ENCODE assay signal across 10 mouse cellular contexts in the genomic region with DNA sequence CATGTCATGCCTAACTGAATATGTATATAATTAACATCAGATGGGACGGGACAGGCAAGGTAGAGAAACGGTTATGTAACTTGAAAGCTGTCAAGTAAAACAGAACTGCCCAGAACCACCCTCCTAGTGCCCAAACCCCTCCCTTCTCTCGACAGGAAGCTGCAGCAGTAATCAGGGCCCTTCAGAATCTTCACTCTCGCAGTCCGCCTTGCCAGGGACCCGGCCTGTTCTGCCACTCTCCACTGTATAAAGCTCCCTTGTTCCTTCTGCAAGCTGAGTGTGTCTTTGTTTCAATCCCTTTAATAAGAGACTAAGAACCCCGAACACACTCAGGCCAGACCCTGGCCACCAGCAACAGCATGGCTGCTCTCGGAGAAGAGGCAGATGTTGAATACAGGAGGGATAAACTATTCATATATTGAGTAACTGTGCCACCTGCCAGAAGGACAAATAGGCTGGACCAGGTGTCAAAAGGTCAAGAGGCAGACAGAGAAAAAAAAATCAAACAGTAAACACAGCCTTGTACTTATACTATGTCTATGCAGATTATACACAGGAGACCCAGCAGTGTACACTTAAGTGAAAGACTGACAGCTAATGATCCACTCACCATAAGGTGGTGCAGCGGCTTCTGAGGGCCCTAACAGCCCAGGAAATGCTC. TPM values are rescaled to one million over a fixed set of nuclear protein-coding genes. Genes with fewer than 3 reads are reported as not detected.
A peak's percentile ranks its signal among the peaks of the same experiment; 100 is the strongest.
DNase-seq lines count a peak whose midpoint lies in the region; ATAC-seq and TF ChIP-seq lines count a peak whose summit lies in the region.
"Had no signal": no experiment of that assay in that cellular context is flagged by ENCODE, and none has a peak within 500 bp of the region (broad histone marks: within the 10 kb centered on the region; RNA-seq: fewer than 3 reads in every experiment).

No protein-coding gene starts in this region.

- H3K79me2 ChIP-seq in liver, adult 2 months (ENCODE audit: control insufficient read depth, insufficient read depth, low read length) = peaks cover 25% of the 10 kb centered on the region; the same call in 1 of the 2 replicates

- peak; percentile 52 for ATAC-seq in forebrain, embryonic 12.5 days (ENCODE audit: low FRiP score)
- no peak; the same call in 1 of the 2 replicates for ATAC-seq in forebrain, embryonic 11.5 days (replicated peaks; ENCODE audit: low FRiP score)
- ATAC-seq in lung, embryonic 14.5 days (ENCODE audit: insufficient read depth) = peak; percentile 41
- ATAC-seq in neural tube, embryonic 14.5 days (ENCODE audit: low read depth) = peak; percentile 23

- no peak overlapping the region for H3K9ac ChIP-seq in forebrain, embryonic 12.5 days
- H3K9ac ChIP-seq in forebrain, embryonic 11.5 days (ENCODE audit: low read length) = no peak overlapping the region
- no peak overlapping the region for H3K9ac ChIP-seq in liver, adult 2 months (ENCODE audit: low read depth, low read length)
- no peak overlapping the region for H3K9ac ChIP-seq in lung, embryonic 14.5 days
- no peak overlapping the region for H3K9ac ChIP-seq in neural tube, embryonic 14.5 days (replicated peaks; ENCODE audit: low read depth, low read length)

- H3K4me1 ChIP-seq in forebrain, embryonic 12.5 days = peaks cover 53% of the 10 kb centered on the region
- H3K4me1 ChIP-seq in forebrain, embryonic 11.5 days (replicated peaks; ENCODE audit: control insufficient read depth, insufficient read depth, low read length) = peaks cover 10% of the 10 kb centered on the region
- peaks cover 17% of the 10 kb centered on the region; the same call in 1 of the 2 replicates for H3K4me1 ChIP-seq in liver, adult 2 months (ENCODE audit: control insufficient read depth, insufficient read depth, low read length)
- peaks cover 19% of the 10 kb centered on the region for H3K4me1 ChIP-seq in lung, embryonic 14.5 days (ENCODE audit: insufficient read depth)
- peaks cover 33% of the 10 kb centered on the region for H3K4me1 ChIP-seq in neural tube, embryonic 14.5 days (ENCODE audit: control insufficient read depth, insufficient read depth, low read length)

- no peak overlapping the region for H3K4me3 ChIP-seq in forebrain, embryonic 12.5 days (replicated peaks)
- H3K4me3 ChIP-seq in forebrain, embryonic 11.5 days (ENCODE audit: low read depth, low read length) = no peak overlapping the region
- H3K4me3 ChIP-seq in liver, adult 2 months (ENCODE audit: insufficient read depth, low read depth, low read length) = no peak overlapping the region
- H3K4me3 ChIP-seq in lung, embryonic 14.5 days (ENCODE audit: low read depth, low read length) = no peak overlapping the region
- no peak overlapping the region for H3K4me3 ChIP-seq in neural tube, embryonic 14.5 days (ENCODE audit: low read depth, low read length)
- H3K4me3 ChIP-seq: liver, embryonic 13.5 days had no signal

- no peak for DNase-seq in forebrain, embryonic 11.5 days (ENCODE audit: low spot score)
- DNase-seq in liver, adult 2 months (ENCODE audit: extremely low read depth, low read depth, low spot score) = peak; percentile 57
- DNase-seq in liver = no peak
- peak; percentile 37 for DNase-seq in lung, embryonic 14.5 days
- no peak for DNase-seq in ovary, adult 18-20 months (ENCODE audit: low spot score)
- no peak for DNase-seq in thymus, postnatal 4 days
- DNase-seq: B cell, adult 2 months; liver, embryonic 13.5 days had no signal

- TF ChIP-seq POLR2A in liver, adult 2 months (IDR thresholded peaks at IDR 0.05; ENCODE audit: extremely low read depth, insufficient read depth, low read length) = no peak

- 52% methylated on average over 9 of the region's 9 CpGs for WGBS in forebrain, embryonic 12.5 days
- 62% methylated on average over 9 of the region's 9 CpGs for WGBS in forebrain, embryonic 11.5 days
- WGBS in liver, adult 2 months = 59% methylated on average over 9 of the region's 9 CpGs
- WGBS in lung, embryonic 14.5 days = 46% methylated on average over 9 of the region's 9 CpGs
- 40% methylated on average over 9 of the region's 9 CpGs for WGBS in neural tube, embryonic 14.5 days

- TF ChIP-seq CTCF in liver, adult 2 months (IDR thresholded peaks at IDR 0.05; ENCODE audit: low read depth, low read length) = no peak
- no peak for TF ChIP-seq CTCF in lung, embryonic 14.5 days (IDR thresholded peaks at IDR 0.05; ENCODE audit: low read depth)

- no peaks in the 10 kb centered on the region for H3K27me3 ChIP-seq in forebrain, embryonic 12.5 days
- no peaks in the 10 kb centered on the region for H3K27me3 ChIP-seq in forebrain, embryonic 11.5 days (ENCODE audit: control insufficient read depth, insufficient read depth, low read length)
- H3K27me3 ChIP-seq in liver, adult 2 months (ENCODE audit: control insufficient read depth, insufficient read depth, low read length) = no peaks in the 10 kb centered on the region
- H3K27me3 ChIP-seq in lung, embryonic 14.5 days (ENCODE audit: insufficient read depth, low read length) = no peaks in the 10 kb centered on the region
- H3K27me3 ChIP-seq in neural tube, embryonic 14.5 days (ENCODE audit: control insufficient read depth, insufficient read depth, low read length) = no peaks in the 10 kb centered on the region
- H3K27me3 ChIP-seq: liver, embryonic 13.5 days had no signal

- H3K4me2 ChIP-seq in forebrain, embryonic 12.5 days = no peak overlapping the region
- H3K4me2 ChIP-seq in forebrain, embryonic 11.5 days (ENCODE audit: low read depth, low read length, severe bottlenecking) = no peak overlapping the region
- no peak overlapping the region for H3K4me2 ChIP-seq in lung, embryonic 14.5 days
- no peak overlapping the region for H3K4me2 ChIP-seq in neural tube, embryonic 14.5 days (ENCODE audit: low read depth, low read length)
- H3K4me2 ChIP-seq: liver, embryonic 13.5 days had no signal

- H3K36me3 ChIP-seq in forebrain, embryonic 12.5 days (replicated peaks) = peaks cover 35% of the 10 kb centered on the region; the same call in 1 of the 2 replicates
- H3K36me3 ChIP-seq in forebrain, embryonic 11.5 days (ENCODE audit: control insufficient read depth, insufficient read depth, low read length) = no peaks in the 10 kb centered on the region; the same call in 1 of the 2 replicates
- no peaks in the 10 kb centered on the region for H3K36me3 ChIP-seq in liver, adult 2 months (ENCODE audit: control insufficient read depth, insufficient read depth, low read length)
- peaks cover 31% of the 10 kb centered on the region; the same call in 1 of the 2 replicates for H3K36me3 ChIP-seq in lung, embryonic 14.5 days (ENCODE audit: insufficient read depth)
- H3K36me3 ChIP-seq in neural tube, embryonic 14.5 days (ENCODE audit: control insufficient read depth, insufficient read depth, low read length) = no peaks in the 10 kb centered on the region

- no peaks in the 10 kb centered on the region for H3K9me3 ChIP-seq in forebrain, embryonic 12.5 days
- H3K9me3 ChIP-seq in forebrain, embryonic 11.5 days (ENCODE audit: control insufficient read depth, low read length) = no peaks in the 10 kb centered on the region
- no peaks in the 10 kb centered on the region for H3K9me3 ChIP-seq in lung, embryonic 14.5 days (ENCODE audit: low read depth, low read length)
- no peaks in the 10 kb centered on the region for H3K9me3 ChIP-seq in neural tube, embryonic 14.5 days (ENCODE audit: control insufficient read depth, low read length)
- H3K9me3 ChIP-seq: liver, embryonic 13.5 days had no signal

- peak overlapping the region; percentile 8; the same call in 1 of the 2 replicates for H3K27ac ChIP-seq in forebrain, embryonic 12.5 days
- no peak overlapping the region for H3K27ac ChIP-seq in forebrain, embryonic 11.5 days (ENCODE audit: low read depth, low read length)
- no peak overlapping the region for H3K27ac ChIP-seq in liver, adult 2 months (replicated peaks; ENCODE audit: insufficient read depth, low read depth, low read length)
- H3K27ac ChIP-seq in lung, embryonic 14.5 days (ENCODE audit: low read depth) = peak overlapping the region; percentile 63
- peak overlapping the region; percentile 6; the same call in 1 of the 2 replicates for H3K27ac ChIP-seq in neural tube, embryonic 14.5 days (ENCODE audit: low read depth, low read length)
- H3K27ac ChIP-seq: liver, embryonic 13.5 days had no signal

RNA-seq across cellular contexts. Expression of a gene that starts 48.7 kb away (rescaled TPM):
- 62.7 and 74.3 TPM in 2 replicates for polyA plus RNA-seq in forebrain, embryonic 12.5 days (2016; fragmentation: Nextera tagmentation; extraction: Ambion mirVana)
- 49.9 and 56.0 TPM in 2 replicates for polyA plus RNA-seq in forebrain, embryonic 11.5 days (2014; fragmentation: Nextera tagmentation; extraction: Ambion mirVana)
- 4.6 and 6.6 TPM in 2 replicates for total RNA-seq in liver, adult 2 months (2014; rRNA removed)
- polyA plus RNA-seq in liver, adult 2 months (2012; rRNA removed) = 3.5 and 4.5 TPM in 2 replicates
- polyA plus RNA-seq in lung, embryonic 14.5 days (2014; fragmentation: Nextera tagmentation; extraction: Ambion mirVana) = 34.4 and 36.9 TPM in 2 replicates
- polyA plus RNA-seq in neural tube, embryonic 14.5 days (2014; fragmentation: Nextera tagmentation; extraction: Ambion mirVana) = 47.7 and 67.0 TPM in 2 replicates

Comparison
In these comparisons a context has a peak if more than half of its experiments do, and no peak if none do; other contexts are left out.
1. H3K27ac ChIP-seq: peak in forebrain, embryonic 12.5 days (single experiment), lung, embryonic 14.5 days (single experiment) and neural tube, embryonic 14.5 days (single experiment); none in forebrain, embryonic 11.5 days (single experiment) and liver, adult 2 months (single experiment).
2. DNase-seq: peak in liver, adult 2 months (single experiment) and lung, embryonic 14.5 days (single experiment); none in forebrain, embryonic 11.5 days (single experiment), liver (single experiment), ovary, adult 18-20 months (single experiment) and thymus, postnatal 4 days (single experiment).